ENCODE assay signal across 18 mouse cellular contexts in the genomic region with DNA sequence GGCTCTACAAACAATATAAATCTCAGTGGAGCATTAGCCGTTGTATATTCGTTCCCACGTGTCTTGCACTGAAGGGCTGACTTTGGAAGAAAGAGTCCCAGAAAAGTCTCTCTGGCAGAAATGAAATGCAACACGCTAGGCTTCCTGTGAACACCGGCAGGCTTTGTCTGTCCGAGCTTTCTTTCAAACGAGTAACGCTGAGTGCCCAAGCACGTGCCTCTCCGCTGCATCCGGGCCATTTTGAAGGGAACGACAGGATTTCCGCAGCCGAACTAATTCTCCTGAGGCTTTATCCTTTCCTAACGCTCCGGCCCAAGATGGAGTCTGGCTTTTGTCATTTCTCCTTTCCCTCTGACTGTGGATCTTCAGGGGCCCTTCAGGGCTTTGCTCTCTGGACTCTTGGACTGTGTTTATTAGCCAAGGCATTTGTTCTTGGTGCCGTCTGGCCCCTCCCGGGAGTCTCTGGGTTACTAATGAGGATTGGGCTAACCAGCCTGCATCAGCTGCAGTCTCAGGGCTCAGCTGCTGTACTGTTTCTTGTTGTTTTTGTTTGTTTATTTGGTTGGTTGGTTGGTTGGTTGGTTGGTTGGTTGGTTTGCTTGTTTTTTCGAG. TPM values are rescaled to one million over a fixed set of nuclear protein-coding genes. Genes with fewer than 3 reads are reported as not detected.
DNase-seq lines count a peak whose midpoint lies in the region; ATAC-seq and TF ChIP-seq lines count a peak whose summit lies in the region.
"Had no signal": no experiment of that assay in that cellular context is flagged by ENCODE, and none has a peak within 500 bp of the region (broad histone marks: within the 10 kb centered on the region; RNA-seq: fewer than 3 reads in every experiment).

No protein-coding gene starts in this region.

- H3K4me1 ChIP-seq in heart, embryonic 12.5 days (replicated peaks), result no peaks in the 10 kb centered on the region
- H3K4me1 ChIP-seq in testis, adult 2 months (ENCODE audit: control insufficient read depth, insufficient read depth, low read length), result peaks cover 8% of the 10 kb centered on the region
- no peaks in the 10 kb centered on the region for H3K4me1 ChIP-seq in midbrain, embryonic 11.5 days (ENCODE audit: control insufficient read depth, insufficient read depth, low read length)
- H3K4me1 ChIP-seq: heart, embryonic 13.5 days; liver, embryonic 15.5 days; stomach, embryonic 15.5 days had no signal

- TF ChIP-seq CTCF in testis, adult 2 months (IDR thresholded peaks at IDR 0.05; ENCODE audit: control insufficient read depth, insufficient read depth, insufficient replicate concordance, low read depth, low read length), result no peak

- no peaks in the 10 kb centered on the region for H3K36me3 ChIP-seq in heart, embryonic 12.5 days
- no peaks in the 10 kb centered on the region for H3K36me3 ChIP-seq in testis, adult 2 months (ENCODE audit: control insufficient read depth, insufficient read depth, low read length)
- H3K36me3 ChIP-seq in midbrain, embryonic 11.5 days (ENCODE audit: control insufficient read depth, insufficient read depth, low read length), result no peaks in the 10 kb centered on the region
- H3K36me3 ChIP-seq: heart, embryonic 13.5 days; liver, embryonic 15.5 days; stomach, embryonic 15.5 days had no signal

- 81% methylated on average over 19 of the region's 19 CpGs for WGBS in heart, embryonic 12.5 days
- WGBS in midbrain, embryonic 11.5 days, result 67% methylated on average over 19 of the region's 19 CpGs

- ATAC-seq in heart, embryonic 12.5 days (ENCODE audit: insufficient number of reproducible peaks, low FRiP score), result no peak
- ATAC-seq in midbrain, embryonic 11.5 days (ENCODE audit: low FRiP score), result no peak
- ATAC-seq: forebrain, embryonic 13.5 days; lung, postnatal 0 days had no signal

- peaks cover 4% of the 10 kb centered on the region; the same call in 1 of the 2 replicates for H3K27me3 ChIP-seq in heart, embryonic 12.5 days (replicated peaks)
- no peaks in the 10 kb centered on the region for H3K27me3 ChIP-seq in testis, adult 2 months (ENCODE audit: control insufficient read depth, insufficient read depth, low read length)
- H3K27me3 ChIP-seq in midbrain, embryonic 11.5 days (ENCODE audit: control insufficient read depth, insufficient read depth, low read length), result no peaks in the 10 kb centered on the region
- H3K27me3 ChIP-seq: forebrain, embryonic 13.5 days; liver, embryonic 15.5 days; stomach, embryonic 15.5 days had no signal

- peak; percentile 19 for DNase-seq in heart, adult 11 months
- DNase-seq in testis, postnatal 10 days (ENCODE audit: low spot score), result no peak
- DNase-seq in midbrain, embryonic 11.5 days (ENCODE audit: low spot score, missing footprints), result peak; percentile 88
- DNase-seq in cerebellum, adult 11 months, result no peak
- no peak for DNase-seq in cerebellum, postnatal 25 days
- DNase-seq: adrenal gland, postnatal 36 days; heart, postnatal 36 days; kidney, adult 18-20 months; layer of hippocampus, adult 9-11 months; thymus, postnatal 14 days had no signal

- no peak overlapping the region for H3K4me2 ChIP-seq in heart, embryonic 12.5 days
- H3K4me2 ChIP-seq in midbrain, embryonic 11.5 days, result no peak overlapping the region
- H3K4me2 ChIP-seq: forebrain, embryonic 13.5 days; heart, embryonic 13.5 days; liver, embryonic 15.5 days; stomach, embryonic 15.5 days had no signal

- no peak overlapping the region for H3K9ac ChIP-seq in heart, embryonic 12.5 days
- no peak overlapping the region for H3K9ac ChIP-seq in midbrain, embryonic 11.5 days (ENCODE audit: low read length)
- H3K9ac ChIP-seq: forebrain, embryonic 13.5 days; heart, embryonic 13.5 days; liver, embryonic 15.5 days; stomach, embryonic 15.5 days had no signal

- no peak overlapping the region for H3K27ac ChIP-seq in heart, embryonic 12.5 days (ENCODE audit: poor library complexity, severe bottlenecking)
- H3K27ac ChIP-seq in testis, adult 2 months (ENCODE audit: control insufficient read depth, insufficient read depth, low read depth, low read length), result peak overlapping the region; percentile 21; the same call in 1 of the 2 replicates
- H3K27ac ChIP-seq in midbrain, embryonic 11.5 days (ENCODE audit: low read depth, low read length), result no peak overlapping the region
- H3K27ac ChIP-seq: forebrain, embryonic 13.5 days; heart, embryonic 13.5 days; liver, embryonic 15.5 days; stomach, embryonic 15.5 days had no signal

- H3K4me3 ChIP-seq in heart, embryonic 12.5 days, result no peak overlapping the region
- peak overlapping the region; percentile 81 for H3K4me3 ChIP-seq in testis, adult 2 months (ENCODE audit: control insufficient read depth, low read depth, low read length)
- no peak overlapping the region for H3K4me3 ChIP-seq in midbrain, embryonic 11.5 days (ENCODE audit: low read depth, low read length)
- H3K4me3 ChIP-seq: forebrain, embryonic 13.5 days; heart, embryonic 13.5 days; liver, embryonic 15.5 days; stomach, embryonic 15.5 days had no signal

- no peaks in the 10 kb centered on the region for H3K9me3 ChIP-seq in heart, embryonic 12.5 days (replicated peaks)
- no peaks in the 10 kb centered on the region for H3K9me3 ChIP-seq in midbrain, embryonic 11.5 days (ENCODE audit: control insufficient read depth, low read length)
- H3K9me3 ChIP-seq: forebrain, embryonic 13.5 days; heart, embryonic 13.5 days; liver, embryonic 15.5 days; stomach, embryonic 15.5 days had no signal

- no peak for TF ChIP-seq POLR2A in testis, adult 2 months (IDR thresholded peaks at IDR 0.05; ENCODE audit: control insufficient read depth, low read depth, low read length)

RNA-seq across cellular contexts. Expression of gene Gm973, which starts 24.6 kb away (rescaled TPM):
- 0.15 TPM in 1 of 2 replicates, not detected in the other for polyA plus RNA-seq in heart, embryonic 12.5 days (2016; fragmentation: Nextera tagmentation; extraction: Ambion mirVana)
- polyA plus RNA-seq in testis, adult 2 months (2012; rRNA removed), result 72.5 and 83.9 TPM in 2 replicates
- polyA plus RNA-seq in midbrain, embryonic 11.5 days (2014; fragmentation: Nextera tagmentation; extraction: Ambion mirVana), result 7.0 and 7.1 TPM in 2 replicates
- polyA plus RNA-seq: liver, embryonic 15.5 days; spleen, adult 2 months had no signal

RNA-seq across cellular contexts. Expression of gene Fzd7, which starts 58.4 kb away (rescaled TPM):
- polyA plus RNA-seq in heart, embryonic 12.5 days (2016; fragmentation: Nextera tagmentation; extraction: Ambion mirVana), result 5.5 and 6.2 TPM in 2 replicates
- polyA plus RNA-seq in testis, adult 2 months (2012; rRNA removed), result 1.4 and 1.5 TPM in 2 replicates
- 5.3 and 6.3 TPM in 2 replicates for polyA plus RNA-seq in midbrain, embryonic 11.5 days (2014; fragmentation: Nextera tagmentation; extraction: Ambion mirVana)

Comparison
In these comparisons a context has a peak if more than half of its experiments do, and no peak if none do; other contexts are left out.
1. DNase-seq: peak in heart, adult 11 months (single experiment) and midbrain, embryonic 11.5 days (single experiment); none in testis, postnatal 10 days (single experiment), cerebellum, adult 11 months (single experiment) and cerebellum, postnatal 25 days (0 of 2).